Mouse (Mus musculus): ENCODE measurements around the gene Zfp949.

Zfp949 gene

GRCm38 (mm10) chr9:88547851-88548613 is at the start of gene Zfp949:
Zfp949 (plus strand) TSS chr9:88548020.
- peak; percentile 93 for DNase-seq

GRCm38 (mm10) chr9:88500112-88500511 is 47.7 kb upstream of the Zfp949 start:
- DNase-seq, result no peak

DNA sequence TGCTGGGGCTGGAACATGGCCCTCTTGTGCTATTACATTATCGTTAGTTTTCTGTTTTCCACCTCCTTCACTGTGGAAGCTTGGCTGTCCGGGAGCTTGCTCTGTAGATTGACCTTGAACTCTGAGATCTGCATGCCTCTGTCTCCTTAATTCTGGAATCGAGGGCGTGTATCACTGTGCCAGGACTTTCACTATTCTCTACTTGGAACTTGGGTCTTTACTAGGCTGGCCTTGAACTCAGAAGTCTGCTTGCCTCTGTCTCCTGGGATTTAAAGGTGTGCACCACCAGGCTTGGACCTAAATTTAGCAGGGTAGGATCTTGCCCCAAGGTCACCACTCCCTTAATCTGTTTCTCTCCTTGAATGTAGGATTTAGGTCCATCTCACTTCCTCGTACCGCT is 46.0 kb upstream of the Zfp949 start:
- no peak for DNase-seq

- no peak for DNase-seq
Measured at GRCm38 (mm10) chr9:88515546-88515945, 32.3 kb upstream of the Zfp949 start.

GRCm38 (mm10) chr9:88516361-88516995 is 31.3 kb upstream of the Zfp949 start:
- DNase-seq, result peak; percentile 11

- DNase-seq, result no peak
Measured at GRCm38 (mm10) chr9:88519390-88520121, 28.3 kb upstream of the Zfp949 start.

DNA sequence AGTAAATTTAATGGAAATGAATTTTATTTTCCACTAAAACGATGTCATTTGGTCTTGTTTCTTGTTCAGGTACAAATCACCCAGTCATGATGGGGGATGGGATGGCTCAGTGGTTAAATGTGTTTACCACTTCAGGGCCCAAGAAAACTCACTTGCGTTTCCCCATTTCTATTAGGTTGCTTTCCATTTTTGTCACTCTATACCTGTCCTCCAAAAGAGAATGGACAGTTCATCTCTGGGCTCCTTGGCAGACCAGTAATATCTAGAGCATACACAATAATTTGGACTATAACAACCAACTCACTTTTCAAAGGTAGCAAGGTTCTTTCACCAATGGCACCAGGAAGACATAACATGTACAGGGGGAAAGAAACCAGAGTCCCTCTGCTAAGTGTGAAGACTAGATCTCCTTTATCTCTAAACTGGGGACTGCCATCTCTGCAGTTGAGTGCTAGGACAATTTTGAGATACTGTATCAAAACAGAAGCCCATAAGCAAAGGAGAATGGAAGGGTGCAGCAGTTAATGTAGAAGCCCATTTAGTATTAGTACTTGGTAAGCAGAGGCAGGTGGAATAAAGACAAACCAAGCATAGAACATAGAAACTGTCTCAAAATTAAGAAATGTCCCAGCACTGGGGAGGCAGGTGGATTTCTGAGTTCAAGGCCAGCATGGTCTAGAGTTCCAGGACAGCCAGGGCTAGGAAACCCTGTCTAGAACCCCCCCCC is 27.5 kb upstream of the Zfp949 start:
- no peak for DNase-seq

- DNase-seq, result no peak
Measured at GRCm38 (mm10) chr9:88520849-88521483, 26.9 kb upstream of the Zfp949 start.

GRCm38 (mm10) chr9:88521961-88522568 is 25.8 kb upstream of the Zfp949 start:
- no peak for DNase-seq

GRCm38 (mm10) chr9:88522569-88523334 is 25.1 kb upstream of the Zfp949 start:
- DNase-seq, result peak; percentile 99

DNA sequence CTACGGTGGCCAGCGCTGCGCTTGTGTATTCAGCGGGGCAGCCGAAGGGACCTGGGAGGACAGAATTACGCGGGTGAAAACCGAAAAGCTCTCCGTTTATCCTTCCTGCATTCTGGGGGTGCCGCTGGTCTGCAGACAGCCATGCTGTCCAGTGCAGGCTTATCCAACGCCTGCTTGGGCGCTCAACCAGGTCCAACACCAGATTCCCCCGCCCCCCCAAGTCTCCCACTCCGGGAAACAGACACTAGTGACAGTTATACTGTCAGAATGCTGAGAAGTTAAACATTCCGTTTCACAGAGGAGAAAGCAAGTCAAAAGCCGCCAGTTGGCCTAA is 24.5 kb upstream of the Zfp949 start:
- no peak for DNase-seq

DNA sequence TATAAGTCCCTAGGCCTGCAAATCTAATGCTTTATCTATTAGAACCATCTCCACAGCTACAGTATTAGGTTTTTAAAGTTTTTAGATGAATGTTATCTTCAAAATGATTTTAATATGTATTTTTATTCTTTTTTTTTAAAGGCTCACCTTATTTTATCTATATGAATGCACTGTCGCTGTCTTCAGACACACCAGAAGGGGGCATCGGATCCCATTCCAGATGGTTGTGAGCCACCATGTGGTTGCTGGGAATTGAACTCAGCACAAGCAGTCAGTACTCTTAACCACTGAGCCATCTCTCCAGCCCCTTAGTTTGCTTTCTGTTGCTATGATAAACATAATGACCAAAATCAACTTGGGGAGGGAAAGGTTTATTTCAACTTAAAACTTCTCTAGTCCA is 23.5 kb upstream of the Zfp949 start:
- no peak for DNase-seq

DNA sequence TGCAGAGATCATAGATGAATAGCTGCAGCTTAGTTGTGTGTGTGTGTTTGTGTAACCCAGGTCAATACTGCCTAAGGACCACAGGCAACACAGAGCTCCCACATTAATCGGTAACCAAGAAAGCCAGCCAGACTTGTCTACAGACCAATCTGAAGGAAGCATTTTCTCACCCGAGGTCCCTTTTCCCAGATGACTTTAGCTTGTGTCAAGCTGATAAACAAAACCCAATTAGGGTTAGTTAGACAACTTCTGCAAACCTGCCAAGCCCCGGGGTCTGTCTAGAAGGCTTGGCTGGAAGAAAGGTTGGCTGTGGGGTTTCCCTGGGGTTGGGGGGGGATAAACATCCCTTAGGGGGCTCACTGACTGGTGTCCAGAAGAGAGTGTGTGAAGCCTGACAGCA is 23.0 kb upstream of the Zfp949 start:
- no peak for DNase-seq

GRCm38 (mm10) chr9:88525341-88525740 is 22.5 kb upstream of the Zfp949 start:
- DNase-seq, result no peak

DNA sequence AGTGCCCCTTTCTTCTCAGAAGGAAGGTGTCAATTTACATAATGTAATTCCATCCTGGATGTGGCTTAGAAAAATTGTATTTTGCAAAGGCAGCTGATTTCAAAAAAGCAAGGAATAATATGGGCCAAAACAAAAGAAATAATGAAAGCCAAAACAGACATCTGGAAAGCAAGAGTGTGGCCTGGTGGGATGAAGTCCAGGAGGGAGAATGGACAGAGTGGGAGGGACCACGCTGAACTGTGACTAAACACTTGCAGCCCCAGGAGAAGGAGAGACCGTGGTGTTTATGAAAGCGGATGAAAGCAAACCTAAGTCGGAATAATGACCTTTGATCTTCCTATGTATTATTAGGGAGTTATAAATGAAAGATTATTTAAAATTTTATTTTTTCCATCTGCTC is 19.9 kb upstream of the Zfp949 start:
- no peak for DNase-seq

DNA sequence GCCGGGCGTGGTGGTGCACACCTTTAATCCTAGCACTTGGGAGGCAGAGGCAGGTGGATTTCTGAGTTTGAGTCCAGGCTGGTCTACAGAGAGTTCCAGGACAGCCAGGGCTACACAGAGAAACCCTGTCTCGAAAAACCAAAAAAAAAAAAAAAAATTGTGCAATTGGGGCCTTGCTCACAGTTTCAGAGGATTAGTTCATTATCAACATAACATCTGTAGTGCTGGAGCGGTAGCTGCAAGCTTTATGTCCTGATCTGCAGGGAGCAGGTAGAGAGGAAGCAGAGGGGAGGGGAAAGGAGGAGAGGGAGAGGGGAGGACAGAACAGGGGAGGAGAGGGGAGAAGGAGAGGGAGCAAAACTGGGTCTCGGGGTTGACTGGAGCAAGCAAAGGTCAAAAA is 19.1 kb upstream of the Zfp949 start:
- DNase-seq, result no peak

- no peak for DNase-seq
Measured at GRCm38 (mm10) chr9:88529571-88529970, 18.2 kb upstream of the Zfp949 start.

DNA sequence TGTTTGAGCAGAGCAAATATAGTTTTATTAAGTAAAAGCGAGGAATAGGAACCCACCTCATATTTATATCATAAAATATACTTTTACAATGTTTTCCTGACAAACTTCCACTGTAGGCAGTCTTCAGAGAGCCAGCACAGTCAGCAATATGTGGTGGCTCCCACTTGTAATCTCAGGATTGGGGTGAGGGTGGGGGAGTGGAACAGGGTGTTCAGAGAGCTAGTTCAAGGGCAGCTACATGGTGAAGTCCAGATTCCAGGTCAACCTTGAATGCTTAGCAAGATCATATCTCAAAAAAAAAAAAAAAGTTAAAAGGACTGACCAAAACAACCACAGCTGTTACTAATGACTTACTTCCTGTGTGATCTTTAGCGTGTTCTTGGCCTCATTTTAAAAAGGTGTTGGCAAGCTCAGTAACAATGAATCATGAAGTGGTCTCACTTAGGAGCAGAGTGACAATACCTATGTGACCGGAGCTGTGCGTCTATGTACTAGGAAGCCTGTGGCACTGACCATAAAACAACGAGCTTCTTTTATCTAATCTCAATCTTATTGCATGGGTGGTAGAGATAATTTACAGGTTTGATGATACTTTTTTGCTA is 17.7 kb upstream of the Zfp949 start:
- DNase-seq, result no peak

GRCm38 (mm10) chr9:88534093-88534492 is 13.7 kb upstream of the Zfp949 start:
- DNase-seq, result no peak

GRCm38 (mm10) chr9:88539546-88540224 is 8.1 kb upstream of the Zfp949 start:
- no peak for DNase-seq

DNA sequence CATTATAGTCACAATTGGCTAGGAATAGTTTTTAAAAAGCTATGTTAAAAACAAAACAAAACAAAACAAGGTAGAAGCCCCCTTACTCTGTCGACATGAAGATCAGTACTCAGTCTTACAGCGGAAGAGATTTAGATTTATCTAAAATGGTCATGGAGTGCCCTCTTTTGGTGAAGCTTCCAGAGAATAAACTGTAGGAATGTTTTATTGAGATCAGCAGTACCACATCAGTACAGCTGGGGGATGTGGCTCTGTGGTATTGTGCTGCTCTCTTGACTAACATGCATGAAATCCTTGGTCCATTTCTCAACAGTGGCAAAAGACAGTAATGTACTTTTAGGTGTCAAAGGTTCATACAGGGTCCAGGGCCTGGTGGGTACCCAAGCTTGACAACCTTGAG is 5.0 kb upstream of the Zfp949 start:
- DNase-seq, result peak; percentile 59

Measured in lung, postnatal 36 days (tissue).